Mouse (Mus musculus) heart, embryonic 10.5 days (tissue): ENCODE measurements around the gene Smim24. TPM values are rescaled to one million over a fixed set of nuclear protein-coding genes. Genes with fewer than 3 reads are reported as not detected.

Source experiments
- DNase-seq: peaks from one replicate; pipeline ENCODE4 v3.0.0-alpha.2; 2017; ENCODE audit warnings: low spot score
- H3K27ac ChIP-seq: fragments of 300-500 bp; sonication (generic); 2 replicates; pipeline ENCODE4 v1.5.1; 2016; ENCODE audit warnings: mild to moderate bottlenecking
- H3K27me3 ChIP-seq: fragments of 300-500 bp; sonication (generic); 2 replicates; pipeline ENCODE4 v1.6.1; 2016; ENCODE audit warnings: mild to moderate bottlenecking; ENCODE audit not compliant: poor library complexity, insufficient read depth, severe bottlenecking
- H3K36me3 ChIP-seq: fragments of 300-500 bp; sonication (generic); 2 replicates; pipeline ENCODE4 v1.6.1; 2016; ENCODE audit warnings: mild to moderate bottlenecking, moderate library complexity
- H3K4me1 ChIP-seq: fragments of 300-500 bp; sonication (generic); 2 replicates; pipeline ENCODE4 v1.6.1; 2016; ENCODE audit warnings: mild to moderate bottlenecking
- H3K4me3 ChIP-seq: fragments of 300-500 bp; sonication (generic); 2 replicates; pipeline ENCODE4 v1.5.1; 2016; ENCODE audit warnings: mild to moderate bottlenecking, moderate library complexity
- H3K9me3 ChIP-seq: fragments of 300-500 bp; sonication (generic); 2 replicates; pipeline ENCODE4 v1.6.1; 2016; ENCODE audit warnings: mild to moderate bottlenecking, moderate library complexity
- WGBS: fragments of 180-500 bp; shearing (Covaris S2); methylation state at CpG from one replicate; pipeline ENCODE4 v1.1.7; 2016; 5-methylcytosine and 5-hydroxymethylcytosine counted together
- polyA plus RNA-seq: library from polyadenylated mRNA; unstranded; fragments of >200 nt; fragmentation: Nextera tagmentation; extraction: Ambion mirVana; gene quantifications from 2 replicates; pipeline ENCODE4 v1.2.1, GENCODE M21; 2016

The Smim24 gene
- polyA plus RNA-seq, 1 experiment from 2014 or later, result 4.0 TPM

DNA sequence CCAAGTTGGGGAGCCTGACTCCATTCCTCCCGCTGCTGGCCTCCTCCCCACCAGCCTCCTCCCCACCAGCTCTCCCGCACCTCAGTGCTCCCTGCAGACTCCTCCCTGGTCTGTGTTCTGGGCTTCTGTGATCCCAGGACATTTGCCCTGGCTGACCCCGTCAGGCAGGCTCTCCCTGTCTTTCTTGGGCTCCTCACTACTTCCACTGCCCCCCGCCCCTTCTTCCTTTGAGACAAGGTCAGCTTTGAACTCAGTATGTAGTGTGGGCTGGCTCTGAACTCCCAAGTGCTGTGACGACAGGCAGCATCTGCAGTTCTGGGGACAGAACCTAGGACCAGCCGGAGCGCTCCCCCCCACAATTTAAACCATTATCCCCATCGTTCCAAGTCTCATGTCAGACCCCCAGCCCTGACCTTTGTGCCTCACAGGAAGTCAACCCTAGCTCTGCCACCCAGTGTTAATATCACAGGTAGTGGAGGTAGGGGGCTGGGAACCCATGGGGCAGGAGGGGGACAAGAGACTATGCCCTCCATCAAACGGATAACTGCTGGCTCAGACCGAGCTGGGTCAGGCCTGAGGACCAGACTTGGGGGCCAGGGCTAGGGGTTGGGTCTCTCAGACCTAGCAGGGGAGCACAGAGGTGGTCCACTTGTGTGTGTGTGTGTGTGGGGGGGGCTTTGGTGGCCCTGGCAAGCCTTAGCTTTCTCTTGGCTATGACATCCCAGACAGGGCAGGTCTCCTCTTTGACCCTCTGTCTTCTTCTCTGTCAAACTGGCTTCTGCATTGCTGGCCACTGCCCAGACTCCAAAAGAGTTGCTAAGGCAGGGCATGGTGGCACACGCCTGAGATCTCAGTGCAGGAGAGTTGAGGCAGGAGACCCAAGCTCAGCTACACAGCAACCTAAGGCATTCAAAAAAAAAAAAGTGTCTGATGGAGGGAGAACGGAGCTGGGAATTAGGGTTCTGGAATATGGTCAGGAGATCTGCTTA lies 24.7 kb downstream of the Smim24 start:
- no peak for DNase-seq
- peak overlapping the region; percentile 61 for H3K4me3 ChIP-seq
- H3K9me3 ChIP-seq, result no peaks in the 10 kb centered on the region
- H3K27ac ChIP-seq, result peak overlapping the region; percentile 86
- H3K36me3 ChIP-seq, result peaks cover 9% of the 10 kb centered on the region; the same call in 1 of the 2 replicates
- H3K27me3 ChIP-seq, result peaks cover 49% of the 10 kb centered on the region
- H3K4me1 ChIP-seq, result peaks cover 76% of the 10 kb centered on the region
- 42% methylated on average over 12 of the region's 12 CpGs for WGBS

DNA sequence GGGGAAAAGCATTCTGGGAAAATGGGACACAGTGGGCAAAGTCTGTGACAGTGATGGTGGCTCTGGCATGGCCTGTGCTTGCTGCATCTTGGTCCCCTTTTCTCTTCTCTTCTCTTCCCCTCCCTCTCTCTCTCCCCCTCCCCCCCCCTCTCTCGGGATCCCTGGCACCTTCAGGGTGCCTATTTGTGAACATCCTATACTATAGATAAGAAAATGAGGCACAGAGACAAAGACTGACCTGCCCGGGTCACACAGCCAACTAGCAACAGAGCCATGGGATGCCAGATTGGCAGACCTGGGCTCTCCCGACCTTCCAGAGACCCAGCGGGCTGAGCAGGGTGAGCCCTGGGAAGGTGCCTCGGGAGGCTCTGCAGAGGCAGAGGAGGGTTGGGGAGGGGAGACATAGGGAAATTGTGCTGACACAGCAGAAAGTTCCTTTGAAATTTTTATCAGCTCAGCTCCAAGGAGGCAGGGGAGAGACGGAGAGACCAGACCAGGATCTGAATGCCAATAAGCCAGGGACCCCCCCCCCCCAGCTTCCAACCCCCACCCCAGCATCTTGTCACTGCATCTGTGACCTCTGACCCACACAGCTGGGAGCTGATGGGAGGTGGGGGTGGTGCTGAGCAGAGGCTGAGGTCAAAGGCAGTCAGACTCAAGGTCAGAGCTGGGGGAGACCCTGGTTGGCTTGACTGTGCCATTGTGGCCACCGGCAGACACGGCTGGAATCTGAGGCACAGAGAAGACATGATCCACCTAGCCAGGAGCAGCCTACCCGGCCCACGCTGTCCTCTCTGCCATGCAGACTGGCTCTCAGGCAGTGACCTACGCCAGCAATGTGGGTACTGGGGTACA lies 25.6 kb downstream of the Smim24 start:
- H3K27me3 ChIP-seq, result peaks cover 55% of the 10 kb centered on the region
- H3K4me1 ChIP-seq, result peaks cover 66% of the 10 kb centered on the region
- H3K9me3 ChIP-seq, result no peaks in the 10 kb centered on the region
- WGBS, result 34% methylated on average over 11 of the region's 11 CpGs
- peaks cover 9% of the 10 kb centered on the region; the same call in 1 of the 2 replicates for H3K36me3 ChIP-seq
- DNase-seq, result no peak
- peak overlapping the region; percentile 39 for H3K27ac ChIP-seq
- H3K4me3 ChIP-seq, result no peak overlapping the region

DNA sequence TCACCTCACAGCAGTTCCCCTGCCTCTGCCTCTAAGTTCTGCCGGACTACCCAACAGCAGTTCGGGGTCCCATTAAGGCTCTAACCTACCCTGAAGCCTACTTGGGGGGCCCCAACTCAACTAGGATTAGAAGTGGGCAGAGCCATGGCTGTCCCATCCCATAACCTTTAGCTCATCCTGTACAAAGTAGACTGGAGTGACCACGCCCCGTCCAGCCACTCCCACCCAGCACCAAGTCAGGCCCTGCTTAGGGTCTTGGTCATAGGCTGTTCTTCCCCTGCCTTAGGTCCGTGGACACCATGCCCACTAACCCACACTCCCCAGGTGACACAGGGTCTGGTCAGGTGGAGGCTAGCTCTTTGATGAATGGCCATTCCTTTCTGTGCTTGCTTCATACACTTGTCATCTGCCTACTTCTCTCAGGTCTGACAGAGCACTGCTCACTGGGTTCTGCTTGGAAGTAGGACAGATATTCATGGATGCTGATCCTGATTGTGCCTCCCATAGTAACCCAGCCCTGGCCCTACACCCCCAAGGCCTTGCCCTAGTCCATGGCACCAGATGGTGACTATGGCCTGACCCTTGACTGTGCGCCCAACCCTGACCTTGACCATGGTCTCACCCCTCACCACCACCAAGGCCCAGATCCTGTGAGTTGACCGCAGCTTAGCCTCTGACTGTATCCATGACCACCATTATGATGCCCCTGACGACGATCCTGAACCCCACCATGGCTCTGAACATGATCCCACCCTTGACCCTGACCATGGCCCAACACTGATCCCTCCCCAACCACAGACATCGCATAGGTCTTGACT lies 26.5 kb downstream of the Smim24 start:
- H3K36me3 ChIP-seq, result peaks cover 9% of the 10 kb centered on the region; the same call in 1 of the 2 replicates
- no peak overlapping the region for H3K4me3 ChIP-seq
- 89% methylated on average over 10 of the region's 10 CpGs for WGBS
- H3K27ac ChIP-seq, result no peak overlapping the region; the same call in 1 of the 2 replicates
- peaks cover 64% of the 10 kb centered on the region for H3K27me3 ChIP-seq
- H3K4me1 ChIP-seq, result peaks cover 61% of the 10 kb centered on the region
- no peaks in the 10 kb centered on the region for H3K9me3 ChIP-seq
- DNase-seq, result no peak

GRCm38 (mm10) chr10:81420191-81420767 lies 27.4 kb downstream of the Smim24 start:
- DNase-seq, result no peak
- H3K27ac ChIP-seq, result 0 out of 2 replicates have a peak overlapping the region, but pooled peaks have one; percentile 37
- H3K27me3 ChIP-seq, result peaks cover 74% of the 10 kb centered on the region
- WGBS, result 79% methylated on average over 40 of the region's 40 CpGs
- H3K4me1 ChIP-seq, result peaks cover 61% of the 10 kb centered on the region
- no peak overlapping the region for H3K4me3 ChIP-seq
- H3K36me3 ChIP-seq, result peaks cover 9% of the 10 kb centered on the region; the same call in 1 of the 2 replicates
- H3K9me3 ChIP-seq, result no peaks in the 10 kb centered on the region

- Histone ChIP-seq H3K4me1 (peaks cover 61% of the 10 kb centered on the region), H3K27me3 (peaks cover 83% of the 10 kb centered on the region), H3K36me3 (peaks cover 9% of the 10 kb centered on the region; the same call in 1 of the 2 replicates), H3K9me3 (no peaks in the 10 kb centered on the region), H3K27ac (no peak overlapping the region), H3K4me3 (no peak overlapping the region)
- DNase-seq, result no peak
- WGBS, result 68% methylated on average over 4 of the region's 4 CpGs
Observed at GRCm38 (mm10) chr10:81421041-81421796, 28.4 kb downstream of the Smim24 start.

- WGBS, result 69% methylated on average over 5 of the region's 5 CpGs
- Histone ChIP-seq H3K36me3 (peaks cover 9% of the 10 kb centered on the region; the same call in 1 of the 2 replicates), H3K27me3 (peaks cover 88% of the 10 kb centered on the region), H3K27ac (no peak overlapping the region), H3K9me3 (no peaks in the 10 kb centered on the region), H3K4me3 (no peak overlapping the region), H3K4me1 (peaks cover 61% of the 10 kb centered on the region)
- no peak for DNase-seq
Observed at GRCm38 (mm10) chr10:81421797-81422100, 28.9 kb downstream of the Smim24 start.

DNA sequence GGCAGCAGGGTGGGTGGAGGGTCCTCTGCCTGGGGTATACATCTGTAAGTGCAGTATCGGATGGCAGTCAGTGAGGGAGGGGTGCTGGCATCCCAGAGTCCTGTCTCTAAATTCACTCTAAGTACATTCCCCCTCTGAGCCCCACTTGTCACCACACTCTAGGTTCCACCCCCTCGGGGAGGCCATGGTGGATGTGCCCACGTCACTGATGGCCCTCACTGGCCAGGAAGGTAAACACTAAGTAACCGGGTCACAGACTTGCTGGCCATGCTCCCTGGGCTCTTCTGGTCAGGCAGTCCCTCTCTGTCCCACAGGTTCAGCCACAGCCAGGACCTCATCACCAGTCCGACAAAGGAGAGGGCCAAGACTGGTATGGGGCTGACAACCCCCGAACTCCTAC lies 29.3 kb downstream of the Smim24 start:
- Histone ChIP-seq H3K27me3 (peaks cover 90% of the 10 kb centered on the region), H3K36me3 (peaks cover 9% of the 10 kb centered on the region; the same call in 1 of the 2 replicates), H3K27ac (no peak overlapping the region), H3K9me3 (no peaks in the 10 kb centered on the region), H3K4me3 (no peak overlapping the region), H3K4me1 (peaks cover 61% of the 10 kb centered on the region)
- WGBS, result 79% methylated on average over 6 of the region's 6 CpGs
- no peak for DNase-seq

DNA sequence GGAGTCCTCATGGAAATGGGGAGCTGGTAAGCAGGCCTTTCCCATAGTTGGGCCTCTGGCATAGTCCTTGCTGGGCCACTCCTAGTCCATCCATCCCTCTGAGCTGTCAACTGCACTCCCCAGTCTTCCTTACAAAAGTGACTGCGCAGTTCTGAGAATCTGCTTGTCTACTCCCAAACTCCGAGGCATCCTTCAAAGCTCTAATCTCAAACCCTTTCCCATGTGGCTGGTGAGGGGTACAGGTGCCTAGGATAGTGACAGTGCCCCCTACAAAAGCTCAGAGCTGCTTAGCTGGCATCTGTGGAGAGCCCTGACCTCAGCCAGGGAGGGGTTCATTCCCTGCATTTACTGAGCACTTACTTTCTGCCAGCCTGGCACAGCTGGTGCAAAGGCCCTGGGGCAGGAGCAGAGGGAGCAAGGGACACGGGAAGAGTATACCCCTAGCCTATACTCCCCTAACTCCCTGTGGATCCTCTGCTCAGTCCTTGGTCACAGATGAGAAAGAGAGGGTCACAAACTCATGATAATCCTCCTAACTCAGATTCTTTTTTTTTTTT lies 29.9 kb downstream of the Smim24 start:
- Histone ChIP-seq H3K27ac (no peak overlapping the region), H3K4me3 (no peak overlapping the region), H3K36me3 (peaks cover 9% of the 10 kb centered on the region; the same call in 1 of the 2 replicates), H3K4me1 (peaks cover 58% of the 10 kb centered on the region), H3K9me3 (no peaks in the 10 kb centered on the region), H3K27me3 (peaks cover 90% of the 10 kb centered on the region)
- peak; percentile 72 for DNase-seq
- WGBS, result 77% methylated on average over 3 of the region's 3 CpGs

GRCm38 (mm10) chr10:81423476-81424245 lies 30.8 kb downstream of the Smim24 start:
- peaks cover 92% of the 10 kb centered on the region for H3K27me3 ChIP-seq
- 0 out of 2 replicates have a peak overlapping the region, but pooled peaks have one; percentile 62 for H3K27ac ChIP-seq
- H3K9me3 ChIP-seq, result no peaks in the 10 kb centered on the region
- peaks cover 9% of the 10 kb centered on the region; the same call in 1 of the 2 replicates for H3K36me3 ChIP-seq
- H3K4me3 ChIP-seq, result 0 out of 2 replicates have a peak overlapping the region, but pooled peaks have one; percentile 19
- DNase-seq, result no peak
- H3K4me1 ChIP-seq, result peaks cover 49% of the 10 kb centered on the region
- 65% methylated on average over 4 of the region's 4 CpGs for WGBS

DNA sequence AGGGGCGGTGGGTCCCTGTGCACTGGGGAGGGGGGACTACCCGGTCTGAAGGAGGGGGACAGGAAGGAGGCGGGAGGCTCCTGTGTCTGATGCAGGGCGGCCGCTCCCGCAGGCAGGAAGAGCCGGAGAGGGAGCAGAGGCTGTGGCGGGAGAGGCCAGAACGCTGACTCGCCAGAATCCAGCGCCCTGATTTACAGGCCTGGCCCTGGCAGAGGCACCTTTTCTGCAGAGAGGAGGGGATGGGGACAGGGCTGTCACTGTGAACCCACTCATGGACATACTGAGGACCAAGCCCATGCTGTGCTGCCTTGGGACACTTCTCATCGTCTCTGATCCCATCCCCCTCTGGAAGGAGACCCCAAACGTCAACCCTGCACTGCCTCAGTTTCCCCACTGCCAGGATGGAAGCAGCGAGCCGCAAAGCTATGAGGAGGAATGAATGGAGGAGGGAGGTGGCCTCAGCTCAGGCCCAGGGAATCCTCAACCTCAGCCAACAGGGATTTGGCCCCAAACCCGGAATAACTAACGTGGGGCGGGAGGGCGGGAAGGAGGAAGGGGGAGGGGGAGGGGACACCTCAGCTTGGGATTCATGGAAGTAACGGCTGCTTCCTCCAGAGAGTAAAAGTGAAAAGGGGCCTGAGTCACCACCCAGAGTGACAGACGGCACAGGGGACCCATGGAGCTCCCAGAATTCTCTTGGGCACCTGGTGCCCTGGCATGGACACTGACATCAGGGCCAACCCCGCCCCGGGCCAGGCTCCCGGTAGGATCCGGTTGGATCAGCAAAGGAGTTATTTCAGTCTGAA lies 31.6 kb downstream of the Smim24 start:
- no peaks in the 10 kb centered on the region for H3K9me3 ChIP-seq
- peaks cover 95% of the 10 kb centered on the region for H3K27me3 ChIP-seq
- 4% methylated on average over 25 of the region's 25 CpGs for WGBS
- peak overlapping the region; percentile 73 for H3K27ac ChIP-seq
- peaks cover 9% of the 10 kb centered on the region; the same call in 1 of the 2 replicates for H3K36me3 ChIP-seq
- DNase-seq, result peak; percentile 75
- peaks cover 46% of the 10 kb centered on the region for H3K4me1 ChIP-seq
- H3K4me3 ChIP-seq, result peak overlapping the region; percentile 65
